Mouse (Mus musculus) cerebellum, postnatal 4 days (tissue): ENCODE measurements at regions not wholly inside any gene's neighbourhood (a gene's known extent, or its start where the extent isn't known, plus 50 kb on each side); places are given as distances from the start of the nearest gene placed in this dataset.
A peak's percentile ranks its signal among the peaks of the same experiment; 100 is the strongest.
"Not testable (repeated sequence)": the region's sequence is repeated elsewhere in the genome, so short reads cannot be mapped to it uniquely, and the experiment has no call there.

Source experiments
- DNase-seq, 2 experiments: peaks; one replicate each; pipeline ENCODE4 v3.0.0; 2022; ENCODE audit warnings: low spot score in 2 of 2, mixed read lengths in 1 of 2

- no peak for DNase-seq
These were observed 414.3 kb upstream of the Slc39a10 start for GRCm38 (mm10) chr1:47306961-47307360.

GRCm38 (mm10) chr1:47299311-47299710 lies 406.7 kb upstream of the Slc39a10 start:
- no peak for DNase-seq

- DNase-seq, result no peak
These were observed 393.0 kb upstream of the Slc39a10 start for GRCm38 (mm10) chr1:47285639-47286038.

- peak in 1 of 2 experiments; percentile 5 for DNase-seq
These were observed 385.8 kb upstream of the Slc39a10 start for GRCm38 (mm10) chr1:47278321-47279020.

- peak in 1 of 2 experiments; percentile 21 for DNase-seq
These were observed 385.2 kb upstream of the Slc39a10 start for GRCm38 (mm10) chr1:47277839-47278238.

GRCm38 (mm10) chr1:47272131-47272530 lies 379.5 kb upstream of the Slc39a10 start:
- no peak for DNase-seq

GRCm38 (mm10) chr1:47263611-47264010 lies 371.0 kb upstream of the Slc39a10 start:
- DNase-seq, result no peak

- DNase-seq, result no peak
These were observed 369.0 kb upstream of the Slc39a10 start for GRCm38 (mm10) chr1:47261505-47262130.

- not testable (repeated sequence) for DNase-seq
These were observed 358.1 kb upstream of the Slc39a10 start for GRCm38 (mm10) chr1:47250706-47251105.

- no peak for DNase-seq
These were observed 324.4 kb upstream of the Slc39a10 start for GRCm38 (mm10) chr1:47217088-47217487.

- no peak for DNase-seq
These were observed 323.9 kb upstream of the Slc39a10 start for GRCm38 (mm10) chr1:47216419-47217002.

GRCm38 (mm10) chr1:47213476-47213875 lies 320.8 kb upstream of the Slc39a10 start:
- DNase-seq, result no peak

- DNase-seq, result no peak
These were observed 300.3 kb upstream of the Slc39a10 start for GRCm38 (mm10) chr1:47193001-47193400.

- no peak for DNase-seq
These were observed 271.8 kb upstream of the Slc39a10 start for GRCm38 (mm10) chr1:47164417-47164816.

- no peak for DNase-seq
These were observed 271.3 kb upstream of the Slc39a10 start for GRCm38 (mm10) chr1:47163808-47164410.

- DNase-seq, result not testable (repeated sequence)
These were observed 237.4 kb upstream of the Slc39a10 start for GRCm38 (mm10) chr1:47130031-47130430.

- DNase-seq, result no peak
These were observed 227.0 kb upstream of the Slc39a10 start for GRCm38 (mm10) chr1:47119636-47120035.

- DNase-seq, result not testable (repeated sequence)
These were observed 224.0 kb upstream of the Slc39a10 start for GRCm38 (mm10) chr1:47116681-47117080.

GRCm38 (mm10) chr1:47112494-47112893 lies 219.8 kb upstream of the Slc39a10 start:
- DNase-seq, result no peak

- no peak for DNase-seq
These were observed 211.4 kb upstream of the Slc39a10 start for GRCm38 (mm10) chr1:47104055-47104454.

- no peak for DNase-seq
These were observed 210.8 kb upstream of the Slc39a10 start for GRCm38 (mm10) chr1:47103321-47103988.
